Mouse (Mus musculus): Measurements from ENCODE around the gene Rpn2. TPM values are rescaled to one million over a fixed set of nuclear protein-coding genes. Genes with fewer than 3 reads are reported as not detected.

Gene Rpn2
- total RNA-seq, 2 experiments from 2014 or later: 136 to 138 TPM

DNA sequence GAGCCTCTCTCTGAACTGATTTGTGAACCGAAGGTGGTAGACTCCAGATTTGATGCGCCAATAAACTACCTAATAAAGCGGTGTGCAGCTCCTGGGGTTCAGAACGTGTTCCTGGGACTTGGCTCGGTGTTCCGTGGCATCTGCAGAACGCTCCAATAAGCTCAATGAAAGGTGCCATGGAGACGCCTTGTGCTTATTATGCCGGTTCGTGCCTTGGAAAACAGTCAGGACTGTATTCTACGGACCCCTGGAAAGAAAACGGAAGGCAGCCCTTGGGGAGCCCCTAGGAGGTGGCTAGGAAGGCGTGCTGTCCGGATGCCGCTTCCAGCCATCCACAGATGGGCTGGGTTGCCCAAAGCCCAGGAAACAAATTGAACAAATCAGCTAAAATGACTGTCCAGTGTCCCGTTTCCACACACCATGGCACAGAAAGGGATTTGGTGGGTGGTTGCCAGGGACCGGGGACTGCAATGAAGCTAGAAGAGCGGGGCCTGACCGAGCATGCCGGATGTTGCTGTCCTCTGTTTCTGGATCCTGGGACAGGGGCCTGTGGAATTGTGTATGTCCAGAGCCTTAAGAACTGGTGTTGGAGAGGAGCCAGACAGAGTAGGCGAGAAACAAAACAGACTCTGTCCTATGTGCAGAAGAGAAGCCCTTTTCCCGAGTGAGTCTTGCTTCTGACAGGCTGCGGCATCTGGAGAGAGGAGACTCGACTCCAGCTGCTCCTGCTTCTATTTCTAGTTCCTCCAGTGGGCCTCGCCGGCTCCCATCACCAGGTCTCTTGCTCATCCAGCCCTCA, 68.7 kb downstream of the Rpn2 start, which contains the start of gene Ghrh:
Gene Ghrh (minus strand): TSS at position 146 of the 799 bp plus-strand sequence.
- DNase-seq (ENCODE audit: low spot score in 2 of 2): peak; percentile 36 to 44

DNA sequence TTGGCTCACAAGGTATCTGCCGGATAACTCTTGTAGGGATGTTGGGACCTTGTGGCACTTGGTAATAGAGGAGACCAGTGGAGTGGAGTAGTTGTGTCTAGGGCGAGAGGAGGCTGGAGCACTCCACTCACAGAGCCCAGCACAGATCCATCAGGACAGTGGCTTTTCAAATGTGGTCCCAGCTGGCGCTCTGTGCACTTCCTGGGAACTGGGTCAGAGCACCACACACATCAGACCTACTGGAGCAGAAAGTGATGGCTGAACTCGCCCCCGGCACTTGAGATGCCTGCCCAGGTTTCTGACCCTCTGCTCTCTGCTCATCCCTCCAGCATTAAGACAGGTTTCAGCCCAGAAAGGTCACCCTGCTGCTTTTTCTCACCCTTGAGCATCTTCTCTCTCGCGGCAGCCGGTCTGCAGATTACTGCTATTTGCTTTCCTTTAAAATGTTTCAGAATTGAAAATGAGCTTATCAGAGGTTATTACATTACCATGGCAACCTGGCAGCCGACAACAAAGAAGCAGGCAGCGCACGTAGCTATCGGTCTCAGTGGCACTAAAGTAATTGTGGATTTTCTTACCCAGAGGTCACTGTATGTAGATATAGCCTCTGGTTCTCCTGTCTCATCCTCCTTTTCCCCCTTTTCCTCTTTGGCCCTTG, 70.4 kb downstream of the Rpn2 start:
- no peak for DNase-seq (ENCODE audit: low spot score in 2 of 2)

DNA sequence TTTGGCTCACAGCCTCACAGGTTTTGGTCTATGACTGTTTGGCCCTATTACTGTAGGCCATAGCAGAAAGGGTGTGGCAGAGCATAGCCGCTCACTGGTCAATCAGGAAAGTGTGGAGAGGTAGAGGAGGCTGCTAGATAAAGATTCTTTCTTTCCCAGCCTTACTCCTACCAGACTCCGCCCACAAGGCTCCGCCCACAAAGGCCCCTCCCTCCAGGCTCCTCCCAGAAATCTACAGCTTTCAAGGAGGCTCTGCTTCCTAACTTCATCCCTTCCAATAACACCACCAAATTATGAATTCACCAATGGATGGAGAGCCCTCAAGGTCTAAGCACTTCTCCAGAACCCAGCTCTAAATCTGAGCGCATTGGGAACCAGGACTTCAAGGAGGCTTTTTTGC, 74.4 kb downstream of the Rpn2 start:
- DNase-seq (ENCODE audit: low spot score in 2 of 2): no peak

DNA sequence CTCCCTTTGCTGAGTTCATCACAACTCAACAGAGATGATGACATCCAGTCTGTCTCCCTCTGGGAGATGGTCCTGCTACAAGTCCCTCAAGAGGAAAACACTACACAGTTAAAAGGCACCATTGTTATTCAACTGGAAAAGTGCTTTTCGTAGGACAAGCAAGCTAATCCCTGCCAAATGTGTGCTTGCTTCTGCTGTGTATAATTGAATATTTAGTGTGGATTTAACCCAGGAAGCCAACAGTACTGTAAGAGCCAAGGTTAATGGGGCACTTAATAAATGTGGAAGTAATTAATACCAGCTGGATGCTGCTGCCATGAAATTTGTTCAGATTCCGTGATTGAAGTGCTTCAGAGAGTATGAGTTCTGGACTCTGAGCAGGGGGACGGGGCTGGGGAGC, 75.3 kb downstream of the Rpn2 start:
- no peak for DNase-seq (ENCODE audit: low spot score in 2 of 2)

- no peak for DNase-seq (ENCODE audit: low spot score in 2 of 2)
Measured at GRCm38 (mm10) chr2:157360028-157360427, 81.2 kb downstream of the Rpn2 start.

DNA sequence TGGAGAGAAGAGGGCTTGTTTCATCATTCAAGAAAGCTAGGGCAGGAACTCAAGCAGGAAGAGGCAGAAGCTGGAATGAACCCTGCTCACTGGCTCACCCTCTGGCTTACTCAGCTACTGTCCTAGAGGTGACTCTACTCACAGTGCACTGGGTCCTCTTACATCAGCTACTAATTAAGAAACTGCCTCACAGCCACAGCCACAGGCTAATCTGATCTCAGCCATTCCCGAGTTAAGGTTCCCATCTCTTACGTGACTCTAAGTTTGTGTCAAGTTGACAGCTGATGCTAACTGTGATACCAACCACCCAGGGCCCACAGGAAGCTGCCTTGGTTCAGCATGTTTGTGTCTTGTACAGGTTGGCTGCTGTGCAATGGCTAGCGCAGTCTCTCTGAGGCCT, 84.2 kb downstream of the Rpn2 start:
- DNase-seq (ENCODE audit: low spot score in 2 of 2): no peak

DNA sequence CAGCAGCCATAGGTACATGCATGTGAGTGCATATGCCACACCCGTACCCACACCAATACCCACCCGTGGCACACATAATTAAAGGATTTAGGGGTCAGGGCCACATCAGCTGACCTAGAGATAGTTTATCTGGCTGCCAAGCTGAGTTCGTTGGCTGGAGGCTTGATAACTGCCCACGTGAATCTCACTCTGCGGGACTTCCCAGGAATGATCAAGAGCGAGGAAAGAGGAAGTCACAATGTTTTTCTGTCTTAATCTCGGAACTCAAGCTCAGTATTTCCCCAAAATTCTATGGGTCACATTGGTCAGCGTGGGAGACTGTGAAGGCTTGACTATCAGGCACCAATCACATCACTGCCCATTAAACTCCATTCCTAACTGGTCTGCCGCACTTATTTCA, 87.9 kb downstream of the Rpn2 start:
- no peak for DNase-seq (ENCODE audit: low spot score in 2 of 2)

GRCm38 (mm10) chr2:157367184-157367893, 88.5 kb downstream of the Rpn2 start, which contains the start of gene Manbal:
Gene Manbal (plus strand): TSS chr2:157367594.
- peak; percentile 95 to 99 for DNase-seq (ENCODE audit: low spot score in 2 of 2)

DNA sequence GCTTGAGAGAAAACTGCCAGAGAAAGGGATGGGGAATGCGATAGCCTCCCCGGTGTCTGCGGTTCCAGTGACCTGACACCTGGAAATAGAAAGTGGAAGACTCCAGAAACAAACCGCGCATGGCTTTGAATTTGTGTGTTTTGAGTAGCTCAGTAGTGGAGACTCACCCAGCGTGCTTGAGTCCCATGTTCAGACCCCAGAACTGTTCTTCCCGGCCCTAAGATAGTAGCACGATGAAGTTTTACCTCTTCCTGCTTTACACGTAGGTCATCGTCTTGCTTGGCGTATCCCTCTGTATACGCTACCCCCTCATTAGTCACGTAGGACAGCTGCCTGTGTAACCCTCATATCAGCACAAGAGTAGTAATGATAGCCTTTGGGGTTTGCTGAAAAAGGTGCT, 89.2 kb downstream of the Rpn2 start:
- DNase-seq (ENCODE audit: low spot score in 2 of 2): no peak

DNA sequence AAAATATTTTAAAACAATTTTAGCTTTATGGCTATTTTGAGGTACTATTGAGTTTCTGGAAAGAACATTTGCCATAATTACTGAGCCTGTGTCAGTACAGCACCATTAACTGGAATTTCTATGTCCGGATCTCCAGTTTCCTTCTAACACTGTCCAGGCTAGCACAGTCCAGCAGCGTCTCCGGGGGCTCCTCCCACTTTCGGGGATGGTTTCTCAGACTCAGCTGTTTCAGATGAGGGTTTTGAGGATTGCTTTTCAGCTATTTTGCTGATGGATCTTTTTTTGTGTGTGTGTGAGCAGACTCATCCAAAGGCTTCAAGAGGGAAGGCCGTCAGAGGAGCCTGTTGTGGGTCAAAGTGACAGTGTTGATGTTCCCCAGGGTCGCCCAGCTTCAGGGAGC, 92.9 kb downstream of the Rpn2 start:
- DNase-seq (ENCODE audit: low spot score in 2 of 2): no peak

DNA sequence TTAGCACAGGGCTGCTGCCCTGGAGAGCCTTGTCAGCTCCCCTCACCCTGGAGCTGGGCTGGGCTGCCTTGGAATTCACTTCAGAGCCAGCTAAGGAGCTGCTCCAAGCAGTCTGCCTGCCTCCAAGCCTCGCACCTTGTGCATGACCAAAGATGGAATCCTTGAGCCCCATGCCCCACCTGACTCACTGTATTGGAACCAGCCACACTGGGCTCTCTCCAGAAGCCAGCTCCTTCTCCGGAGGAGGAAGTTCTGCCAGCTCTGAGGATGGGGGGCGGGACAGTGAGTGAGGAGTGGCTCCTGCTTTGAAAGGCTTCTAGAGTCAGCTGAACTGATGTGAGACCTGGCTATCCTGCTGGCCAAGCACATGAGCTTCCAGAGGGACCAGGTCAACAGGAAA, 94.9 kb downstream of the Rpn2 start:
- DNase-seq (ENCODE audit: low spot score in 2 of 2): no peak

DNA sequence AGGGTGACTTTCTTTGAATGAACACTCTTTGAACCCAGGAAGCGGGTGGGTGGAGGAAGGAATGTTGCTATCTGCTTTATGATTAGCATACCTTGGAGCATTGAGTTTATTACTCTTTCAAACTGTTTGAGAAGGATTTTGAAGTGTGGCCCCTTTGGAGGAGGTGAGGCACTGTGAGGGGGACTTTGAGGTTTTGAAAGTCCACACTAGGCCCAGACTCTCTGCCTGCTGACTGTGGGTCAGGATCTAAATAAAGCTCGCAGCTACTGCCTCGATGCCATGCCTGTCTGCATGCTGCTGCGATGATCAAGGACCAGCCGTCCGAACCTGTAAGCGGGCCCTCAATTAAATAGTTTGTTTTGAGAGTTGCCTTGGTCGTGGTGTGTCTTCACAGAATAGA, 96.2 kb downstream of the Rpn2 start:
- no peak for DNase-seq (ENCODE audit: low spot score in 2 of 2)

Other genes starting within 250 kb of the Rpn2 start
- gene Soga1, start 199.8 kb upstream of the Rpn2 start, total RNA-seq (2021): 10 to 100 TPM; 17.1 to 17.7 TPM
- gene Tldc2, start 192.0 kb upstream of the Rpn2 start, total RNA-seq (2021): not detected
- 10 to 100 TPM; 12.7 to 13.9 TPM for gene Samhd1, start 143.8 kb upstream of the Rpn2 start, total RNA-seq (2021)
- 1 to 10 TPM; 1.4 to 1.8 TPM for gene Rbl1, start 74.5 kb upstream of the Rpn2 start, total RNA-seq (2021)
- 1 to 10 TPM; 1.3 to 1.6 TPM for gene Mroh8, start 532 bp downstream of the Rpn2 start, total RNA-seq (2021)
- gene Ghrh, start 68.5 kb downstream of the Rpn2 start, total RNA-seq (2021): not detected
- 10 to 100 TPM; 54.6 to 56.6 TPM for gene Manbal, start 88.6 kb downstream of the Rpn2 start, total RNA-seq (2021)
- 100 to 1,000 TPM; 135 to 137 TPM for gene Src, start 139.4 kb downstream of the Rpn2 start, total RNA-seq (2021)